Mouse (Mus musculus): ENCODE measurements at regions not wholly inside any gene's neighbourhood (a gene's known extent, or its start where the extent isn't known, plus 50 kb on each side); places are given as distances from the start of the nearest gene placed in this dataset.

- Histone ChIP-seq H3K36me3 (ENCODE audit: insufficient read depth) (no peaks in the 10 kb centered on the region), H3K4me3 (ENCODE audit: low read depth, low read length) (no peak overlapping the region), H3K4me2 (ENCODE audit: low read depth) (no peak overlapping the region), H3K9ac (no peak overlapping the region), H3K27me3 (ENCODE audit: insufficient read depth, low read length) (no peaks in the 10 kb centered on the region), H3K27ac (ENCODE audit: low read depth, low read length) (no peak overlapping the region), H3K4me1 (ENCODE audit: insufficient read depth) (peaks cover 4% of the 10 kb centered on the region; the same call in 1 of the 2 replicates), H3K9me3 (ENCODE audit: low read length) (no peaks in the 10 kb centered on the region)
- 53% methylated on average over 3 of the region's 3 CpGs for WGBS
- DNase-seq = peak; percentile 45
- no peak for TF ChIP-seq CTCF (IDR thresholded peaks at IDR 0.05; ENCODE audit: low read depth)
- no peak for ATAC-seq
These were observed 205.5 kb upstream of the Nr2f1 start for GRCm38 (mm10) chr13:78405071-78405470.

GRCm38 (mm10) chr13:78383761-78384160, 184.2 kb upstream of the Nr2f1 start:
- ATAC-seq (no peak), DNase-seq (no peak)
- no peak for TF ChIP-seq CTCF (IDR thresholded peaks at IDR 0.05; ENCODE audit: low read depth)
- Histone ChIP-seq H3K27ac (ENCODE audit: low read depth, low read length) (no peak overlapping the region), H3K9me3 (ENCODE audit: low read length) (no peaks in the 10 kb centered on the region), H3K4me1 (ENCODE audit: insufficient read depth) (no peaks in the 10 kb centered on the region), H3K27me3 (ENCODE audit: insufficient read depth, low read length) (no peaks in the 10 kb centered on the region), H3K36me3 (ENCODE audit: insufficient read depth) (no peaks in the 10 kb centered on the region), H3K4me3 (ENCODE audit: low read depth, low read length) (no peak overlapping the region), H3K4me2 (ENCODE audit: low read depth) (no peak overlapping the region), H3K9ac (no peak overlapping the region)
- WGBS = 65% methylated on average over 2 of the region's 2 CpGs

- Histone ChIP-seq H3K36me3 (ENCODE audit: insufficient read depth) (no peaks in the 10 kb centered on the region), H3K27ac (ENCODE audit: low read depth, low read length) (no peak overlapping the region), H3K9me3 (ENCODE audit: low read length) (no peaks in the 10 kb centered on the region), H3K4me2 (ENCODE audit: low read depth) (no peak overlapping the region), H3K4me3 (ENCODE audit: low read depth, low read length) (no peak overlapping the region), H3K4me1 (ENCODE audit: insufficient read depth) (no peaks in the 10 kb centered on the region), H3K27me3 (ENCODE audit: insufficient read depth, low read length) (no peaks in the 10 kb centered on the region), H3K9ac (no peak overlapping the region)
- DNase-seq (no peak), ATAC-seq (no peak)
- TF ChIP-seq CTCF (IDR thresholded peaks at IDR 0.05; ENCODE audit: low read depth) = no peak
- WGBS = 18% methylated on average over 1 of the region's 1 CpGs
These were observed 161.7 kb upstream of the Nr2f1 start for GRCm38 (mm10) chr13:78361236-78361635.

GRCm38 (mm10) chr13:78348830-78349229, 149.3 kb upstream of the Nr2f1 start:
- H3K36me3 ChIP-seq (ENCODE audit: insufficient read depth) = no peaks in the 10 kb centered on the region
- WGBS = 74% methylated on average over 3 of the region's 3 CpGs
- H3K27me3 ChIP-seq (ENCODE audit: insufficient read depth, low read length) = no peaks in the 10 kb centered on the region
- no peak overlapping the region for H3K4me2 ChIP-seq (ENCODE audit: low read depth)
- ATAC-seq (no peak), DNase-seq (no peak)
- no peaks in the 10 kb centered on the region for H3K9me3 ChIP-seq (ENCODE audit: low read length)
- no peak overlapping the region for H3K27ac ChIP-seq (ENCODE audit: low read depth, low read length)
- no peaks in the 10 kb centered on the region for H3K4me1 ChIP-seq (ENCODE audit: insufficient read depth)
- H3K9ac ChIP-seq = no peak overlapping the region
- TF ChIP-seq CTCF (IDR thresholded peaks at IDR 0.05; ENCODE audit: low read depth) = no peak
- H3K4me3 ChIP-seq (ENCODE audit: low read depth, low read length) = no peak overlapping the region

GRCm38 (mm10) chr13:78324443-78325206, 125.1 kb upstream of the Nr2f1 start:
- WGBS = 34% methylated on average over 4 of the region's 4 CpGs
- no peaks in the 10 kb centered on the region for H3K27me3 ChIP-seq (ENCODE audit: insufficient read depth, low read length)
- ATAC-seq (no peak), DNase-seq (no peak)
- no peak overlapping the region for H3K27ac ChIP-seq (ENCODE audit: low read depth, low read length)
- H3K36me3 ChIP-seq (ENCODE audit: insufficient read depth) = no peaks in the 10 kb centered on the region
- no peak overlapping the region for H3K4me2 ChIP-seq (ENCODE audit: low read depth)
- H3K9me3 ChIP-seq (ENCODE audit: low read length) = no peaks in the 10 kb centered on the region
- H3K4me1 ChIP-seq (ENCODE audit: insufficient read depth) = no peaks in the 10 kb centered on the region
- no peak overlapping the region for H3K4me3 ChIP-seq (ENCODE audit: low read depth, low read length)
- no peak for TF ChIP-seq CTCF (IDR thresholded peaks at IDR 0.05; ENCODE audit: low read depth)
- no peak overlapping the region for H3K9ac ChIP-seq

GRCm38 (mm10) chr13:78323183-78323582, 123.6 kb upstream of the Nr2f1 start:
- Histone ChIP-seq H3K4me2 (ENCODE audit: low read depth) (no peak overlapping the region), H3K4me1 (ENCODE audit: insufficient read depth) (no peaks in the 10 kb centered on the region), H3K27me3 (ENCODE audit: insufficient read depth, low read length) (no peaks in the 10 kb centered on the region), H3K4me3 (ENCODE audit: low read depth, low read length) (no peak overlapping the region), H3K36me3 (ENCODE audit: insufficient read depth) (no peaks in the 10 kb centered on the region), H3K9me3 (ENCODE audit: low read length) (0 out of 2 replicates have a peak, but pooled peaks cover 5% of the 10 kb centered on the region), H3K27ac (ENCODE audit: low read depth, low read length) (no peak overlapping the region), H3K9ac (no peak overlapping the region)
- ATAC-seq (no peak; the same call in 1 of the 2 replicates), DNase-seq (peak; percentile 10)
- no peak for TF ChIP-seq CTCF (IDR thresholded peaks at IDR 0.05; ENCODE audit: low read depth)
- 26% methylated on average over 1 of the region's 1 CpGs for WGBS

- Histone ChIP-seq H3K27me3 (ENCODE audit: insufficient read depth, low read length) (no peaks in the 10 kb centered on the region), H3K9me3 (ENCODE audit: low read length) (0 out of 2 replicates have a peak, but pooled peaks cover 5% of the 10 kb centered on the region), H3K36me3 (ENCODE audit: insufficient read depth) (no peaks in the 10 kb centered on the region), H3K27ac (ENCODE audit: low read depth, low read length) (no peak overlapping the region), H3K4me3 (ENCODE audit: low read depth, low read length) (no peak overlapping the region), H3K4me2 (ENCODE audit: low read depth) (no peak overlapping the region), H3K9ac (no peak overlapping the region), H3K4me1 (ENCODE audit: insufficient read depth) (no peaks in the 10 kb centered on the region)
- no peak for ATAC-seq
- no peak for DNase-seq
- no peak for TF ChIP-seq CTCF (IDR thresholded peaks at IDR 0.05; ENCODE audit: low read depth)
- 81% methylated on average over 2 of the region's 2 CpGs for WGBS
These were observed 118.9 kb upstream of the Nr2f1 start for GRCm38 (mm10) chr13:78318434-78318833.

Data from forebrain, postnatal 0 days (tissue).